Mouse (Mus musculus) adrenal gland, postnatal 0 days (tissue): ENCODE data around the gene Olfr65. TPM values are rescaled to one million over a fixed set of nuclear protein-coding genes. Genes with fewer than 3 reads are reported as not detected.

Experiments
- polyA plus RNA-seq: library from polyadenylated mRNA; unstranded; fragments of >200 nt; fragmentation: Nextera tagmentation; extraction: Ambion mirVana; gene quantifications from 2 replicates; pipeline ENCODE4 v1.2.1, GENCODE M21; 2015

The Olfr65 gene
- polyA plus RNA-seq = not detected in 2 replicates

DNA sequence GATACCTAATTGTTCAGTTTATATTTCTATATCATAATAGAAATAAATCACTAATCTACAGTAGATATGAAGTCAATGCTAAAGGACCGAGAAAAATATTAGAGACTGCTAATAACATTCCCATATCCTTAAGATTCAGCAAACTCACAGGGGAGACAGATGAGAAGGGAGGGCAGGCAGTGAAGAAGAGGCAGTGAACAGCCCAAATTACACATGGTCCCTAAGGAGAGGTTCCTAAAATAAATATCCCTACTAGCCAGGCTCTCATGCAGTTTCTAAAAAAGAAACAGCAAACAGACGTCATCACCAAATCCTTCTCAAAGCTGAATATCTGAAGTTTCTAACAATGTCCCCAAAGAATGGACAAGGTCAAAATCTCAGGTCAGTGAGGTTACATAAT, at the start of gene Olfr65:
TSS of gene Olfr65 (plus strand) at position 301 of the 400 bp plus-strand sequence.

GRCm38 (mm10) chr7:103886152-103886551, 17.1 kb upstream of the Olfr65 start, which contains the start of gene Olfr66:
Gene Olfr66, minus strand, starts transcription at chr7:103886252.

GRCm38 (mm10) chr7:103894385-103894784, 8.9 kb upstream of the Olfr65 start, which contains the start of gene Olfr64:
Gene Olfr64, minus strand, starts transcription at chr7:103894485.

GRCm38 (mm10) chr7:103928525-103928924, 25.2 kb downstream of the Olfr65 start, which contains the start of gene Olfr631:
Gene Olfr631, plus strand, starts transcription at chr7:103928825.

GRCm38 (mm10) chr7:103934264-103934663, 31.0 kb downstream of the Olfr65 start, which contains the start of gene Olfr632:
Gene Olfr632, plus strand, starts transcription at chr7:103934347.

DNA sequence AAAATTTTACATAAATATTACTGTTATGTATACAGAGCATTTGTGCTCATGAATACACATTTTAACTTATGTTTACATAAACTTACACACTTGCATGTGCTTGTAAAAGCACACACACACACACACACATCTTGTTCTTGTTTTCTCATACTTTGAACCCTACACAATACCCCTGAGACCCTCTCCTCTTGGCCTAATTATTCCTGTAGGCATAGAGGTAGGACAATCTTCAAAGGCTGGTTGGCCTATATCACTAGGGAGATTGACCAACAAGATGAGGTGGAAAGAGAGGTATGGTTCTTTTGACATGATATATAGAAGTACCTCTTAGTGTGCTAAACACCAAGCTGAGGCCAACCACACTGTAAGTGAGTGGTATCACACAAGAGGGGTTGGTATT, 40.9 kb downstream of the Olfr65 start, which contains the start of gene Olfr633:
TSS of gene Olfr633 (plus strand) at position 301 of the 400 bp plus-strand sequence.

Other genes starting within 250 kb of the Olfr65 start
- not detected in 2 replicates for gene Olfr623, start 239.8 kb upstream of the Olfr65 start, polyA plus RNA-seq
- gene Olfr624, start 232.3 kb upstream of the Olfr65 start, polyA plus RNA-seq = 0.06 TPM in 1 of 2 replicates, not detected in the other
- gene Olfr625-ps1, start 220.8 kb upstream of the Olfr65 start, polyA plus RNA-seq = not detected in 2 replicates
- gene Olfr243, start 188.8 kb upstream of the Olfr65 start, polyA plus RNA-seq = not detected in 2 replicates
- gene Olfr628, start 173.1 kb upstream of the Olfr65 start, polyA plus RNA-seq = not detected in 2 replicates
- not detected in 2 replicates for gene Olfr629, start 158.5 kb upstream of the Olfr65 start, polyA plus RNA-seq
- gene Olfr630, start 146.2 kb upstream of the Olfr65 start, polyA plus RNA-seq = not detected in 2 replicates
- gene Olfr69, start 131.9 kb upstream of the Olfr65 start, polyA plus RNA-seq = not detected in 2 replicates
- not detected in 2 replicates for gene Olfr68, start 123.8 kb upstream of the Olfr65 start, polyA plus RNA-seq
- not detected in 2 replicates for gene Olfr67, start 111.7 kb upstream of the Olfr65 start, polyA plus RNA-seq
- gene Hbb-bt, start 89.5 kb upstream of the Olfr65 start, polyA plus RNA-seq = 3,147 and 3,744 TPM in 2 replicates
- 10,926 and 17,452 TPM in 2 replicates for gene Hbb-bs, start 75.4 kb upstream of the Olfr65 start, polyA plus RNA-seq
- gene Hbb-bh2, start 63.0 kb upstream of the Olfr65 start, polyA plus RNA-seq = not detected in 2 replicates
- gene Hbb-bh1, start 60.3 kb upstream of the Olfr65 start, polyA plus RNA-seq = 0.39 TPM in 1 of 2 replicates, not detected in the other
- gene Hbb-y, start 50.3 kb upstream of the Olfr65 start, polyA plus RNA-seq = 2.0 and 5.8 TPM in 2 replicates
- not detected in 2 replicates for gene Olfr66, start 17.2 kb upstream of the Olfr65 start, polyA plus RNA-seq
- not detected in 2 replicates for gene Olfr64, start 9.0 kb upstream of the Olfr65 start, polyA plus RNA-seq
- not detected in 2 replicates for gene Olfr631, start 25.3 kb downstream of the Olfr65 start, polyA plus RNA-seq
- not detected in 2 replicates for gene Olfr632, start 30.9 kb downstream of the Olfr65 start, polyA plus RNA-seq
- gene Olfr633, start 41.0 kb downstream of the Olfr65 start, polyA plus RNA-seq = not detected in 2 replicates
- gene Olfr635, start 67.7 kb downstream of the Olfr65 start, polyA plus RNA-seq = not detected in 2 replicates
- not detected in 2 replicates for gene Olfr638, start 95.3 kb downstream of the Olfr65 start, polyA plus RNA-seq
- not detected in 2 replicates for gene Olfr639, start 113.8 kb downstream of the Olfr65 start, polyA plus RNA-seq
- not detected in 2 replicates for gene Olfr640, start 122.1 kb downstream of the Olfr65 start, polyA plus RNA-seq
- not detected in 2 replicates for gene Olfr641, start 132.0 kb downstream of the Olfr65 start, polyA plus RNA-seq
- gene Olfr642, start 149.2 kb downstream of the Olfr65 start, polyA plus RNA-seq = not detected in 2 replicates
- not detected in 2 replicates for gene 4930516K23Rik, start 158.0 kb downstream of the Olfr65 start, polyA plus RNA-seq
- not detected in 2 replicates for gene Olfr644, start 168.4 kb downstream of the Olfr65 start, polyA plus RNA-seq
- not detected in 2 replicates for gene Olfr645, start 182.0 kb downstream of the Olfr65 start, polyA plus RNA-seq
- gene Olfr646, start 201.4 kb downstream of the Olfr65 start, polyA plus RNA-seq = not detected in 2 replicates
- not detected in 2 replicates for gene Ubqln5, start 226.3 kb downstream of the Olfr65 start, polyA plus RNA-seq
- not detected in 2 replicates for gene Olfr643, start 233.9 kb downstream of the Olfr65 start, polyA plus RNA-seq
- gene Ubqln3, start 239.8 kb downstream of the Olfr65 start, polyA plus RNA-seq = not detected in 2 replicates
- not detected in 2 replicates for gene Ubqlnl, start 247.1 kb downstream of the Olfr65 start, polyA plus RNA-seq